Mouse (Mus musculus): ENCODE results near the gene Pten.

GRCm38 (mm10) chr19:32781305-32782071 is 24.2 kb downstream of the Pten start:
- TF ChIP-seq POLR2A (IDR thresholded peaks at IDR 0.05; ENCODE audit: borderline replicate concordance, extremely low read depth, low read depth, low read length), result no peak
- no peak for TF ChIP-seq CTCF (IDR thresholded peaks at IDR 0.05; ENCODE audit: insufficient read depth, low read length)
